Mouse (Mus musculus) small intestine, adult 2 months (tissue): ENCODE data around the gene Rnaseh2b. TPM values are rescaled to one million over a fixed set of nuclear protein-coding genes. Genes with fewer than 3 reads are reported as not detected.

Source experiments
- H3K27ac ChIP-seq: fragments of 200-500 bp; 2 replicates; pipeline ENCODE4 v1.5.1; 2012; ENCODE audit warnings: low read depth, low read length, control low read depth, inconsistent platforms; ENCODE audit not compliant: insufficient read depth
- H3K27me3 ChIP-seq: fragments of 200-500 bp; 2 replicates; pipeline ENCODE4 v1.6.1; 2012; ENCODE audit warnings: mild to moderate bottlenecking, moderate library complexity, low read length, inconsistent platforms; ENCODE audit not compliant: control insufficient read depth, insufficient read depth
- H3K36me3 ChIP-seq: fragments of 200-500 bp; 2 replicates; pipeline ENCODE4 v1.6.1; 2012; ENCODE audit warnings: mild to moderate bottlenecking, low read length, control low read depth, inconsistent platforms; ENCODE audit not compliant: control insufficient read depth, insufficient read depth
- H3K4me1 ChIP-seq: fragments of 200-500 bp; 2 replicates; pipeline ENCODE4 v1.6.1; 2012; ENCODE audit warnings: low read length, inconsistent platforms, mixed read lengths; ENCODE audit not compliant: control insufficient read depth, insufficient read depth, insufficient read length
- H3K4me3 ChIP-seq: fragments of 200-500 bp; 2 replicates; pipeline ENCODE4 v1.5.1; 2012; ENCODE audit warnings: low read depth, mild to moderate bottlenecking, control low read depth, inconsistent platforms, low read length, moderate library complexity
- CTCF ChIP-seq: fragments of 200-500 bp; IDR thresholded peaks from 2 replicates; pipeline ENCODE4 v1.5.1; 2012; ENCODE audit warnings: low read depth, mild to moderate bottlenecking, control low read depth, inconsistent platforms, low read length, moderate library complexity, mixed read lengths; ENCODE audit not compliant: insufficient replicate concordance, insufficient read length; ENCODE audit errors: extremely low read depth
- POLR2A ChIP-seq: fragments of 200-500 bp; IDR thresholded peaks from 2 replicates; pipeline ENCODE4 v1.6.1; 2012; ENCODE audit warnings: low read depth, mild to moderate bottlenecking, control low read depth, inconsistent platforms, low read length, moderate library complexity
- WGBS: fragments of 180-500 bp; shearing (Covaris S2); methylation state at CpG from one replicate; pipeline ENCODE4 v1.1.7; 2018; 5-methylcytosine and 5-hydroxymethylcytosine counted together
- polyA plus RNA-seq: library from polyadenylated mRNA; depleted of rRNA; stranded (reverse); fragments of >200 nt; gene quantifications from 2 replicates; pipeline ENCODE4 v1.2.3, GENCODE M21; 2012; rRNA removed

Rnaseh2b gene
- polyA plus RNA-seq, 1 experiment = 0.65 TPM

GRCm38 (mm10) chr14:62395346-62395745 lies 103.0 kb downstream of the Rnaseh2b start:
- 40% methylated on average over 2 of the region's 2 CpGs for WGBS
- H3K4me1 ChIP-seq = no peaks in the 10 kb centered on the region
- no peaks in the 10 kb centered on the region for H3K27me3 ChIP-seq
- H3K36me3 ChIP-seq = no peaks in the 10 kb centered on the region
- H3K4me3 ChIP-seq = no peak overlapping the region
- no peak for TF ChIP-seq POLR2A
- no peak for TF ChIP-seq CTCF
- no peak overlapping the region for H3K27ac ChIP-seq

- 77% methylated on average over 7 of the region's 7 CpGs for WGBS
- no peaks in the 10 kb centered on the region for H3K27me3 ChIP-seq
- TF ChIP-seq POLR2A = no peak
Measured at GRCm38 (mm10) chr14:62416007-62416741, 123.8 kb downstream of the Rnaseh2b start.

GRCm38 (mm10) chr14:62416742-62417134 lies 124.3 kb downstream of the Rnaseh2b start:
- H3K4me1 ChIP-seq = no peaks in the 10 kb centered on the region
- H3K27ac ChIP-seq = no peak overlapping the region
- H3K27me3 ChIP-seq = no peaks in the 10 kb centered on the region
- TF ChIP-seq CTCF = no peak
- TF ChIP-seq POLR2A = no peak
- no peaks in the 10 kb centered on the region for H3K36me3 ChIP-seq
- 25% methylated on average over 1 of the region's 1 CpGs for WGBS
- no peak overlapping the region for H3K4me3 ChIP-seq

More at GRCm38 (mm10) chr14:62416007-62416741, 123.8 kb downstream of the Rnaseh2b start:
- Histone ChIP-seq H3K4me3 (no peak overlapping the region), H3K4me1 (no peaks in the 10 kb centered on the region), H3K36me3 (no peaks in the 10 kb centered on the region), H3K27ac (no peak overlapping the region)

- Histone ChIP-seq H3K27ac (no peak overlapping the region), H3K36me3 (no peaks in the 10 kb centered on the region), H3K27me3 (no peaks in the 10 kb centered on the region), H3K4me1 (no peaks in the 10 kb centered on the region), H3K4me3 (no peak overlapping the region)
- 81% methylated on average over 3 of the region's 3 CpGs for WGBS
- no peak for TF ChIP-seq CTCF
- no peak for TF ChIP-seq POLR2A
Measured at GRCm38 (mm10) chr14:62417501-62417900, 125.1 kb downstream of the Rnaseh2b start.

GRCm38 (mm10) chr14:62422265-62422664 lies 129.9 kb downstream of the Rnaseh2b start:
- no peak overlapping the region for H3K27ac ChIP-seq
- 58% methylated on average over 4 of the region's 4 CpGs for WGBS
- no peaks in the 10 kb centered on the region for H3K4me1 ChIP-seq

More at GRCm38 (mm10) chr14:62422265-62422664, 129.9 kb downstream of the Rnaseh2b start:
- no peak for TF ChIP-seq CTCF
- TF ChIP-seq POLR2A = no peak
- Histone ChIP-seq H3K27me3 (no peaks in the 10 kb centered on the region), H3K4me3 (no peak overlapping the region), H3K36me3 (no peaks in the 10 kb centered on the region)

Other genes starting within 250 kb of the Rnaseh2b start
- gene Dleu7, start 458 bp downstream of the Rnaseh2b start, polyA plus RNA-seq = 0.39 and 0.41 TPM in 2 replicates
- gene Gucy1b2, start 163.7 kb downstream of the Rnaseh2b start, polyA plus RNA-seq = not detected in 2 replicates